Mouse (Mus musculus): Measurements from ENCODE around the gene Nsmce1.

Gene Nsmce1

DNA sequence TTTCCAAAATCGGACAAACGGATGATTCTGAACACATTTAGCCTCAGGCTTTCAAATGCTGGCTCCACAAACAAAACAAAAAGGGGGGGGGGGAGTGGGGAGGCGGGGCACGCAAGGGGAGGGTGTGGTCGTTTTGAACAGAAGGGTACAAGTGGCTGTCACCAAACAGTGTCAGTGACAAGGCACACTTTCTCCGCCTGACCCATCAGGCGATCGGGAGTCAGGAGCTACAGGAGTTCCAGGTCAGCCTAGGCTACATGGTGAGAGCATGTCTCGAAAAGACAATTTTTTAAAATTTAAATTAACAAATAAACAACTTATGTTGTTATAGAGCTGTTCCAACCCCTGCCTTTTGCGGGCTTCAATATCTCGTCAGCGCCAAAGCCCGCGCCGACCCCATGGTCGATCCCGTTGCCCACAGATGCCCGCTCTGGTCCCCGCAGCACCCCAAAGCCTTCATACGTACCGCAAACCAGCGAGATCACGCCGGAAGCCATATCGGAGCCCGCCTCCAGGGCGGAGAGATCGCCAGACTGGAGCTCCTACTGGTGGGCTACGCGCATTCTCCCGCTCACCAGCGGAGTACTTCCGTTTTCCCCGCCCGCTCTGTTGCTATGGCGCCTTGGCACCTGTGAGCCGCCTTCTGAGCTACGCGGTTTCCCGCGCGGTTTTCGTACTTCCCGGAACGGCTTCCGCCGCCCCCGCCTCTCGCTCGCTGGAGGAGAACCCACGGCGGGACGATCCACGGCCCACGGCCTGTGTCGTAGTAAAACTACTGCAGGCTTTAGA, at the start of gene Nsmce1:
Nsmce1 (minus strand) TSS at position 650 of the 789 bp plus-strand sequence.
- DNase-seq: peak; percentile 93

DNA sequence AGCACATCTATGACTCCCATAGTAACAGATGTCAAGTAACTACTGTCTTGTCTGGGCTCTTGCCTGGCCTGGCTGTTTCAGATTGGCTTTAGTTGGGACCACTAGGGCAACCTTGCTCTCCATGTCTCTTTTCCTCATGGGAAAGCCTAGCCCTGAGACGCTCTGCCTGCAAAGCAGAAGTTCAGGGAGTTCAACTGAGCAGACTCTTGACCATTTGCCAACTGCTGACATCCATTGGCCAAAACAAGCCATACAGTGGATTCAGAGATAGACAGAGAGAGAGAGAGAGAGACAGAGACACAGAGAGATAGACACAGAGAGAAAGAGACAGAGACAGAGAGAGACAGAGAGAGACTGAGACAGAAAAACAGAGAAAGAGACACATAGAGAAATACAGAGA, 49.6 kb upstream of the Nsmce1 start:
- no peak for DNase-seq

DNA sequence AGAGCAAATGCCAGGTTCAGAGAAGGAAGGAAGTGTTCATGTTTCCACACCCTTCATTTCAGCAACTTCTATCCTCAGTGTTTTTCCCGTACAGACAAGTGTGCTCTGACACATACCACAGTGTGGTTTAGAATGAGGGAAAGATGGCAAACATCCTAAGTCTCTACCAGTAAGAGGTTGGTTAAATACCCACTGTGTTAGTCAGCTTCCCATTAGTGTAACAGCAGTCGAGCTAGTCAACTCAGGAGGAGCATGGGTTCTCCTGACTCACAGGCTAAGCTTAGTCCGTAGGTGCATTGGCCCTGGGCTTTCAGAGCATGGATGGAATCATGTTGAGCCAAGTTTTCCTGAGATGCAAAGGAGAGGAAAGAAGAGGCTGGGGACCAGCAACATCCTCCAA, 48.0 kb upstream of the Nsmce1 start:
- DNase-seq: no peak

DNA sequence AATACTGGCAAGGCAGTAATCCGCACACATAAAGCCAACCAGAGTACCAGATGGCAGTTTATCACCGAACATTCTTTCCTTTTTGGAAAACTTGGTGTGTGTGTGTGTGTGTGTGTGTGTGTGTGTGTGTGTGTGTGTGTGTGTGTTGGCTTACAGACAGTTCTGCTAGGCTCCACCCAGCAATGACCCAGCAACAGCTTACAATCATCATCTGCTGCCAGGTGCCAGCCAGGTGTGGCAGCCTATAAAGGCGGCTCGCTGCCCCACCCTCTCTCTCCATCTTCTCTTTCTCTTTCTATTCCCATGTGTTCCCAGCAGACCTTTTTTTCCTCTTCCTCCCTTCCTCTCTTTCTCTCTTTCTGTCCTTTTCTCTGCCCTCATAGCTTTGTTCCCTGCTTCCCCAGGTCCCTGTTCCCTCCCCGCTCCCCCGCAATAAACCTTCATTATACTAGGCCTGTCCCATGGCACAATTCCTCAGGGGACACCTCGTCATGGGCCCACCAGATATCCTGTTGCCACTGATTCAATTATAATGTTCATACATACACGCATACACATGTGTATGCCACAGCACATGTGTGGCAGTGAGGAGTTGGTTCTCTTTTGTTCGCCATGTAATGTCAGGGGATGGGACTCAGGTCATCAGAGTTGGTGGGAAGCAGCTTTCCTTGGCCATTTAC, 36.6 kb upstream of the Nsmce1 start:
- no peak for DNase-seq

DNA sequence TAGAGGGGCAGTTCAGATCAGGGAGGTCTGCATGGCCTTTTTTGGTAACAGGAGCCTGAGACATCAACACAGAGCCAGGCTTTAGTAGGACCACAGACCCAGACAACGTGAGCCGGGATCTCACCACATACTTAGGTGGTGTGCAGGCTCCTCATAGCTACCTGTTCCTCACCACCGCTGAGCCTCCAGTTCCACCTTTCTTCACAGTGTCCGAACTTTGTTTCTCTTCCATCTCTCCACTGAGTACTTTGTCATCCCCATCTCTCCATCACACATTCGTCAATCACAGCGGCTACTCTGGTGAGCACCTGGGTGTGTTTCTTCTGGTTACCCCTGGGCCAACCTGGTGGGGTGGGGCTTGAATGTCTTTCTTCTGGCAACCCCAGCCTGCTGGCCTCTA, 35.8 kb upstream of the Nsmce1 start:
- DNase-seq: no peak

DNA sequence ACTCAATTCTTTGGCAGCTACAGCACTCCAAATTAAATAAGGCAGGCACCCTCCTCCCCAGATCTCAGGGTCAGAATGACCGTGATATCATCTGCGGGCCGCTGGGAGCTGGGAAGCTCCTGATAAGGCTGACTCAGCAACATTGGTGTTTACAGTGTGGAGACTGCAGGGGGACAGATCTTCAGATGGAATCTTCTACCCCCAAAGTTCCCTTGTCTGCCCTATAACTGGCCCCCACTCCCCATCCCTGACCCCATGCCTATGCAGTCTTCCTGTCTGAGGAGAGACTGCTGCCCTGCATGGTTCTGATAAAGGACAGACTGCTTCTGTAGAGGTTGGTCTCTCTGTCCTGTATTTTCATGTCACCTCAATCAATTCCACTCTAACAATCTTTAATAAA, 31.7 kb upstream of the Nsmce1 start:
- no peak for DNase-seq

DNA sequence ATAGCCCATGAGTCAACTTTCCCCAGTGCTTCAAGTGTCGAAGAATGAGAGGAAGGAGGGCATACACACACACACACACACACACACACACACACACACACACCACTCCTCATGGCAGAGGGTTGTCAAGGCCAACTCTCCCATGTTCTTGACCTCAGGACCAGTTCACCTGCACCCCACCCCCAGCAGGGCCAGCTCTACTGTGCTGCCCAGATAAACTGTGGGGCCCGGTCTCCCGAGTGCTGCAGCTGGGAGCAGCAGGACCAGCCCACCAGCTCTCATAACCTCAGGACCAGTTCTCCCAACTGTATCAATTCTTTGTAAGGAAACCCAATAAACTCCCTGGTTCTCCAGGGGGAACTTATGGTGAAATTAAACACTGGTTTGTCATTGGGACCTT, 28.3 kb upstream of the Nsmce1 start:
- no peak for DNase-seq

DNA sequence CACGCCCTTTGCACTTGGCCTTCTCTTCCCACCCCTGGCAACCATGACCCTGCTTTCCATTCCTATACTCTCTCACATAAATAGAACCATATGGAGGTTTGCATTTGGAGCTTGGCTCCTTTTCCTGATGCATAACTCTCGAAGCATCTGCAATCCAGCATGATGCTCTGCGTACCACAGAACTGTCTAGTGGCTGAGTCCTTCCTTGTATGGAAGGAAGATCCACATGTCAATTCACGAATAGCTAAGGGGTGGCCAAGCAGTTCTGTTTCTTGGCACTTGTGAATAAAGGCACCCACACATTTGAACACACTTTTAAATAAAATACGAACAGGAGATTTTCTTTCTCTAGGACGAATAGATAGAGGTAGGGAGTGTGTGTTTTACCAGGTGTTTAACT, 26.1 kb upstream of the Nsmce1 start:
- DNase-seq: no peak

DNA sequence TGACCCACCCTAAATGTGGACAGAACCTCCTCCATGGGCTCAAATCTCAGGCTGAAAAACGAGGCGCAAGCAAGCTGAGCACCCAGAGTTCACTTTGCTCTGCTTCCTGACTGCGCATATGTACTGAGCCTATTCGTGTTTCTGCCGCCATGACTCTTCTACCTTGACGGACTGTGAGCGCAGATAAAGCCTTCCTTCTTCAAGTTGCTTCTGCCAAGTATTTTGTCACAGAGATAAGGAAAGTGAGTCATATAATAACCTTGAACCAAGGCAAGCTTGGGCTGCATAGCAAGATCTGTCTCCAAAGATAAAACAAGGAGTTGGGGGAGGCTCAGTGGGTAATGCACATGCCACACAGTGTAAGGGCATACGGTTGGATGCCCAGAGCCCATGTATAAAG, 25.3 kb upstream of the Nsmce1 start:
- DNase-seq: no peak

DNA sequence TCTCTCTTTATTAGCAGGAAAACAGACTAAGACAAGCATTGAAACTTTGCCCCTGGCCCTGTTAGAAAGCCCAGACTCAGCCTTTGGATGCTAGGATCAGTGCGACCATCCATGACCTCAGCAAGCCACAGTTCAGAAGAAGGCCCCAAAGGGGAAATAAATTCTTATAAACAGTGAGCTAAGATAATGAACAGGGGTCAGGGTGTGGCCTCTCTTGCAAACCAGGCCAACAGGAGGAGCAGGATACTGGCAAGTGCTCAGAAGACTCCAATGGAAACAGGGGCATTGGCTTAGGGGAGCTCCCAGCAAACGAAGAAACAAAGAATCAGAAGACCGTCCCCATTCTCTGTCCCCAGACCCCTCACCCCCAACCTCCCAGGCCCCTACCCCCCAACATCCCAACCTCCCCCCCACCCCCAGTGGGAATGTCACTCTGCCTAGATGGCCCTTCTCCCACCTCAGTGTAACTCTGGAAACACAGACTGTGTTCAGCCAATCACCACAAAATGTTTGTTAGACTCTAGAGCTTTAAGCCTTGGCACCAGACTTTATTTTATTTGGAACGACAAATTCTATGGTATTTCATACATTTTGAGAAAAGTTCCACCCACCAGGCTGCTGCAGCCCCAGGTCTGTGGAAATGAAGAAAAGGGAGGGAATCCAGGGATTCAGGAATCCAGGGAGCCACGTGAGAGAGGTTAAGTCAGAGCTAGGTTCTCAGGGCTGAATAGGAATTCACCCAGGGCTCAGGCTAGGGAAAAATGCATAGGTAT, 23.9 kb upstream of the Nsmce1 start:
- DNase-seq: no peak

DNA sequence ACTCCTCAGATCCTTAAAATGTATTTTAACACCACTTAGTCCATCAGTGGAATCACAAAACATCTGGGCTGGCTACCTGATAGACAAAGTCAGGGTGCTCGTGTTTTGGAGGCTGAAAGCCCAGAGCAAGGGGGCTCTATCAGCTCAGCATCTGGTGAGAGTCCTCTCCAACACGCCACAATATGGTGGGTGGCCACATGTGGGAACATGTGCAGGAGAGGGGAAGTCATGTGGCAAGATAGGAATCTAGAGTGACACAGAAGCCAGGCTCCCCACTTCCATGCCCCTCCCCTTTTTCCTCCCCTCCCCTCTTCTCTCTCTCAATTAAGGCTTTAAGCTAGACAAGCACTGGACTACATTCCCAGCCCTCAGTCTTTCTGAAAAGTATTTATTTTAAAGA, 20.5 kb upstream of the Nsmce1 start:
- no peak for DNase-seq

DNA sequence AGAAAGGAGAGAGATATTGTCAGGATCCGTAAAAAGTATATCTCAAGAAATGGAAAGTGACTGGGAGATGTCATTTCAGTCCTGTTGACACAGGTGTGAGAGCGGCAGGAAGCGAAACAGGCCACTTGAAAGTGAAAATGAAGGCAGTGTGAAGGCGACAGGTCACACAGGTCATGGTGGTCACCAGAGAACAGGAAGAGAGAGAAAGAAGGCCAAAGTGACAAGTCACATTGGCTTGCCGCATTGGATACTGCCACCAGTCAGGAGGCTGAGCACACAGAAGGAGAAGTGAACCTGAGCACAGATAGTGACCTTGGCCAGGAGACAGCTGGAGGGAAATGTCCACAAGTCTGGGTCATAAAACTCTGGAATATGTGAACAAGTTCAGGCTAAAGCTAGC, 20.0 kb upstream of the Nsmce1 start:
- DNase-seq: no peak

DNA sequence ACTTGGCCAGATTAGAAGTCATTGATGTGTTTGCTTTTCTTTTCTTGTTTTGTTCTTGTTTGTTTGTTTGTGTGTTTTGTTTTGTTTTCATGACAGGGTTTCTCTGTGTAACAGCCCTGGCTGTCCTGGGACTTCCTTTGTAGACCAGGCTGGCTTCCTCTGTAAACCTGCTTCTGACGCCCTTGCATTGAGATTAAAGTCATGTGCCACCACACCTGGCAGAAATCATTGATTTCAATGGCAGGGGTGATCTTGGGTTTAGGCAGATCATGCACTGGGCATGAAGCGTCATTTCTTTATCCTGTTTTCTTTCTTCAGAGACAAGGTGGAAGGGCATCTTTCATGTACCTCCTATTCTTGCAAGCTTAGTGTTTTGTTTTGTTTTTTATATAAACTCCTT, 15.9 kb upstream of the Nsmce1 start:
- no peak for DNase-seq

DNA sequence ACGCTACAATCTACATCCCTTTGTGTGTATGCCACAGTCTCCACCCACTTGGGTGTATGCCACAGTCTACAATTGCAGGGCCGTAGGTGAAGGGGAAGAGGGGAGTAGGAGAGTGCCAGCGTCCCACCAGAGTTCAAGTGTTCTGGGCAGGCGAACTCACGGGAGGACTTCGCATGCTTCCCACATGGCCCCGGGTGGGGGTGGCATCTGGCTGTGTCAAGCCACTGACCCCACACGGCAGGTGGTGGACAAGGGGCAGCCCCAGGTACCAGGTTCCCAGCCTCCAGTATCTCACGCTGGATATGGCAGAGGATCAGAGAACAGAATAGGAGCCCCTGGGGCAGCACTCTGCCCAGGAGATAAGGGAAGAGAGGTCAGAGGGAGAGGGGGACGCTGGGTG, 14.2 kb upstream of the Nsmce1 start:
- no peak for DNase-seq

DNA sequence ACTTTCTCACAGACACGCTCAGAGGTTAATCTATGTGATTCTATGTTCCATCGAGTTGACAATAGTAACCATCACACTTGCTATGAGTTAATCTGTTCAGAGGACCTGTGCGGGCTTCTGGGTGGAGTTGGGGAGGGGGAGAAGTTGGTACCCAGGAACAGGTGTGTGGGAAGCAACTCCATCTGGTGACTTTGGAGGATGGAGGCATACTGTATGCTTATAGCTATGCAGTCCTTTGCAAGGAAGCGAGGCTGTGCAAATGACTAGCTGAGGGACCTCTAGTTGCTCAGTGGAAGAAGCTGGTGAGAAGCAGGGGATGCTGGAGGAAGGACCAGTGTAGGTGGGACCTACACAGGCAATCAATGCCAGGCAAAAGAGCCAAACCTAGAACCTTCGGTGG, 13.2 kb upstream of the Nsmce1 start:
- DNase-seq: no peak

DNA sequence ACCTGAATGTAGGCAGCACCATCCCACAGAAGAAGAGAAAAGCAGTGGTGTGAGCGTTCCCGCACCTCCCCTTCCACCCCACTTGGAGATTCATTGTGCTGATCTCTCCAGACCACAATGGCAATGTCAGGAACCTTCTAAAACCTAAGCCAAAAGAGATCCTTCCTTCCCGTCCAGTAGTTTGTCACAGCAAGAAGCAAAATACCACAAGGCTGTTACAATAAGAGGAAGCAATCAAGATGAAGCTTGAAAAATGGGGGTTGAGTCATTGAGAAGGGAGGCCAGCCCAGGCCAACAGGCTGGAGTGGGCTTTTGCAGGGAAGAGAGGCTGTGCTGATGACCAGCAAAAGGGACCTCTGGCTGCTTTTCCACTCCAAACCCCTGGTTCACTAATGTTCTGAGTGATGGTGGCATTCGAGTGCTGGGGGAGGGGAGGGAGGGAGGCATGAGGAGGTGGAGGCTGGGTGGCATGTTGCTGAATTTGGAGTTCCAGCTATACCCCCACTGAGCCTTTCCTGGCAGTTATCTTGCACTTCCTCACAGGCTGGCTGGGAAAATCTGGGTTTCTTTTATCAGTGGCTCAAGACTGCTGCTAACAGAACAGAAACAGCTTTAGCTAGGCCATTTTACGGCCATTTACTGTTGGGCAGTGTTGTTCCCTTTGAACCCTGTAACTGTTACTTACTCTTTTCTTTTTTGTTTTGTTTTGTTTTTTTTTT, 12.1 kb upstream of the Nsmce1 start:
- no peak for DNase-seq

DNA sequence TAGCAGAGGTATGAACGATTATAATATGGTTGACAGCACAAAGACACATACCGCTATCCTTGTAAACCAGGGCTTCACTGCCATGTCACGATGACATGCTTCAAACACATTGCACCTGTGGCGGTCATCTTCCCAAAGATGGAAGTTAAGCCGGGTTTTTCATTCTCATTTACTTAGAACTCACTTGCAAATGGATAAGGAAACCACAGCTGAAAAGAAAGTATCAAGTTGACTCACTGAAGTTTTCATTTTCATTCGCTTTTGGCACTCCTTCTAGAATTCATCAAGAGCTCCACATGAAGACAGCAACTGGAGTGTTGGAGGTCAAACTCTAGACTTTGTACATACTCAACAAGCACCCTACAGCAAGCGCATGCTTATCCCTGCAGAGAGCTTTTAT, 9.5 kb upstream of the Nsmce1 start:
- no peak for DNase-seq

DNA sequence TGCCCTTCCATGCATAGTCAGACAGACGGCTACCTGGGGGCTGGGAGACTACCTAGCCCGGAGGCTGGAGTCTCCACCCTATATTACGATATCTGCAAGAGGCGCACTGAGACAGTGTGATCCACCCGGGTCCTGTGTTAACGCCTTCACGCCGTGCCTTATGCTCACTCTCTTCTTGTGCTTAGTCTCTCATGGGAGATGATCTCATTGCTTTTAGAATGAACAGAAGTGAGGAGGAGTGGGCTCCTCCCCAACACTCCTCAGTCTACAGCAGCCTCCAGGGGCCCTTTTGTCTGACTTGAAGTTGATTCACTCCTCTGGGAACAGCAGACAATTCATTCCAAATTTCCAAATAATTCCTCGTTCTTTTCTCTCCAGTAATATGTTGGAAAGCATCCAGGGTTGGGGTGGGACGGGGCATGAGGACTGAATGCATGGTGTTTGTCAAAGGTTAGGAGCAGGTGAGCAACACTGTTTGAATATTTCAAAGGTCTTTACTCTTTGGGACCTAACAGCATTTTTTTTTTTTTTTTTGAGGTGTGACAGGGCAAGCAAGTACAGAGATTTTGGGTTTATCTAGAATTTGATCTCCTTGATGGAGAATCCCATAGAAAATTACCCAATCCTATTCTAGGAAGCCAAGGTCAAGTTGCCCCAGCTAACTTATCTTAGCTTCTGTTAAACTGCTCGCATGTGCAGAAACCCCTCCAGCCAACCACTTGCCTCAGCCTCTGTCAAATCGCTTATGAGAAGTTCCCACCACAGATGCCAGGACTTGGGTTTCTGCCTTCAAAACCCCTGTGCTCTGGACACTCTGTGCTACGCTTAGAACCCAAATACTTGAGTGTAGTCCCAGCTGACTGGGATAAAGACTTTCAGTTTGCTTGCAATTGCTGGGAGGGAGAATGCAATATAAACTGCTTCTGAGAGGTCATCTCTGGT, 8.8 kb upstream of the Nsmce1 start:
- no peak for DNase-seq

DNA sequence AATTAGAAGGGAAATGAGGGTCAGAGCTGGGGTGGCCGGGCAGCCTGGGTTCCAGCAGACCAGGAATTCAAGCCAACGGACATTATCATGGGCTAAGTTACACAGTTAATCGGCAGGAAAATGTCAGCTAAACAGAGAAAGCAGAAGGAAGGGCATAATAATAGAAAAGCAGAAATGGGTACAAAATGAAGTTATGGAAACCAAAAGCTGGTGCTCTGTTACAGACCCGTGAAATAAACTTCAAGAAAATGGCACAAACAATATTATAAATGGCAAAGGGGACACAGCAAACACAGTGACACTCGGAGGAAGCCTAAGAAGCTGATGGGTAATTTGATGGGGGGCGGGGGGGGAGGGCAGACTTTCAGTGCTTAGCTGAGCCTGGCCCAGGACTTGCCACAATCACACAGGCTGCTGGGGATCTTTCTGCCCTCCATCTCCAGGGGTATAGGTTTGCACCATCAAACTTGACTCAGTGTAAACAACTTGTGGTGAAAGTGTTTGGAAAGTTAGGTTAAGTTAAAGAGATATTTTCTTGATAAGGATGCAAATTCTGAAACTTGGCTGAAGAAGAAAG, 4.6 kb upstream of the Nsmce1 start:
- no peak for DNase-seq

DNA sequence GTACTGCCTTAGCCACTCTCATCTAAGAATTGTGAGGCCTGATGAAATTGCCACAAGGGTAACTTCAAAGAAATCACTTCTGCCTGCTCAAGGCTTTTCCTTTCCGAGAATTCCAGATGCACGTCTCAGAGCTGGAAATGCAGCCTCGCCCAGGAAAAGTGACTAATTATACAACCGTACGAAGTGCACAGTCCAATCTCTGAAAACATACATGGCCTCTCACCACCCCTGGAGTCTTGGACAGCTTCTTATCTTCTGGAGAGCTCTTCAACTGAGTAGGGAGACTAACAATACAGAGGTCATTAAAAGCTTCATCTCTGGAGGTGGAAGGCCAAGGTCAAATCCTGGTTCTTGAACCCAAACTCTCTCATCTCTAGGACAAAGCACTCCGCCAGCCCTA, 1.2 kb upstream of the Nsmce1 start:
- DNase-seq: no peak

DNA sequence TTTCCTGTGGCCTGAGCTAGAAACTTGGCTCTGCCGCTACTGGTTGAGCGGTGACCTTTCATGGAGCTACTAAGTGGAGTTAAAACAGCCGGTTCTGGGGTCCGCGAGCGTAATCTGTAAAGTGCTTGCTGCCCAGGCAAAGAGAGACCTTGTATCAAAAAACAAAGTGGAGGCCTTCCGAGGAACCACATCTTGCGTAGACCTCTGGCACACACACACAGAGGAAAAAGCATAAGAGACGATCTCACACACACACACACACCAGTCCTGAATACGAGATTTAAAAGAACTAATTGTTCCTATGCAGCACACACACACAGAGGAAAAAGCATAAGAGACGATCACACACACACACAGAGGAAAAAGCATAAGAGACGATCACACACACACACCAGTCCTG, 364 bp upstream of the Nsmce1 start:
- DNase-seq: no peak

DNA sequence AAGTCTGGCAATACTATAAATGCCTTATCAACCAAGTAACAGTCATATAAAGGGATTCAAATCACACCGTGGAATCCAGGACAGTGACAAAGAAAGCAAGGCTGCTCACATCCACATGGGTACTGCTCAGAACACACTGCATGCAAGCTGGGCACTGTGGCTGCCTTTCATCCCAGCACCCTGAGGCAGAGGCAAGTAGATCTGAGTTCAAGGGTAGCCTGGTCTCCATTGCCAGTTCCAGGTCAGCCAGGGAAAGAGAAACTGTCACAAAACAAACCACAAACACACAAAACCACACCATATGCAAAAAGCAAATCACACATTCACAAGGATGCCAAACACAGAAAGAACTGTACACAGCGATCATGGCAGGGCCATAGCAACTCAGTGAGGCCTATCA, 1.8 kb downstream of the Nsmce1 start:
- DNase-seq: no peak

All from cerebellum, postnatal 36 days (tissue).